Mouse (Mus musculus): ENCODE data around the gene Lrig3.

DNA sequence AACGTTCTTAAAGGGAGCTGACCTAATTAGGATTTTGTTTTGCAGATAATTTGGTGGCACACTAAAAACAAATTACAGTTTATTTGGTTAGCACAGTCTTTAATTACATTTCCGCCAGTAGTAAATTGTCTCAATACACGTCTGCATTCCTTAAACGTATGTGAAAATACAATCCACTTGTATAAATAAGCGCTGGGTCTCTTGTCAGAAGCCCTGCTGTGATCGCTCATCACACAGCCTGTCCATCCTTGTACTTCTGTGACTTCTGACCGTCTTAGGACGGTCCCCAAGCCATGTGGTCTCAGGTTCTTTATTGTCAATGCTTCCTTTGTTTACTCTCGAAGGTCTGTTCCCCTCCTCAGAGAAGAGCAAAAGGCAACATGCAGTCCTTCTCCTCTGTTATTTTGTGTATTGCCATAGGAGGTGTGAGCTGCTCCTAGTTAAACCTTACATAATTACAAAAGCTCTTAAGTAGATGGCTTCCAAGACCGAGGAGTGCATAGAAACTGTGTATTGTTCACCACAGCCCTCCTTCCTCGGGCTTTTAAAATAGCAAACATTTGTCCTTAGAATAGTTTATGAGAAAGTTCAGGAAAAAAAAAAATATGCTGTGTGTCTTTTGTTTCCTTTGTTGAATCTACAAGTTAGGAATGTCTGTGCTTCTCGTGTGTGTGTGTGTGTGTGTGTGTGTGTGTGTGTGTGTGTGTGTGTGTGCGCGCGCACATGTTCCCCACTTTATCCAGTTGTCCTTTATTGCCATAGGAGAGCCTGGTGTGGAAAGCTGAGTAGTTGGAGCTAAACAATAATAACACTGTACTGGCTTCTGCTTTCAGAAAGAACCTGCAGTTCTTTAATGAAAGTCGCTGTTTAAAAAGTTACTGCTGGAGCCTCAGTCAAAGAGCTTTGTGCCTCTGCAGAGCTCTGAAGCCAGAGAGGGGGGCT is 2.5 kb downstream of the Lrig3 start:
- no peak for TF ChIP-seq CTCF (IDR thresholded peaks at IDR 0.05; ENCODE audit: control insufficient read depth, insufficient read depth, insufficient read length)
- TF ChIP-seq USF1 (IDR thresholded peaks at IDR 0.05; ENCODE audit: low read depth): no peak
- TF ChIP-seq MYOD1 (IDR thresholded peaks at IDR 0.05; ENCODE audit: control insufficient read depth, insufficient read length, low read depth): no peak
- TF ChIP-seq MAX (IDR thresholded peaks at IDR 0.05): no peak
- TF ChIP-seq MYOG (IDR thresholded peaks at IDR 0.05; ENCODE audit: control insufficient read depth, extremely low read depth, insufficient read length): no peak
- no peak for TF ChIP-seq CEBPB (IDR thresholded peaks at IDR 0.05; ENCODE audit: low read depth)
- TF ChIP-seq FOSL1 (IDR thresholded peaks at IDR 0.05; ENCODE audit: insufficient read depth, low read length, poor library complexity, severe bottlenecking): no peak
